Mouse (Mus musculus): ENCODE results near the gene Fbxo45.

Gene Fbxo45

GRCm38 (mm10) chr16:32201004-32201325 is 46.0 kb downstream of the Fbxo45 start:
- DNase-seq, result no peak

GRCm38 (mm10) chr16:32200256-32201003 is 46.5 kb downstream of the Fbxo45 start:
- DNase-seq, result no peak

GRCm38 (mm10) chr16:32190011-32190441 is 56.9 kb downstream of the Fbxo45 start:
- no peak for DNase-seq

GRCm38 (mm10) chr16:32189109-32189508 is 57.8 kb downstream of the Fbxo45 start:
- DNase-seq, result no peak

- DNase-seq, result no peak
Observed at GRCm38 (mm10) chr16:32186056-32186455, 60.9 kb downstream of the Fbxo45 start.
